Comparison of ENCODE assay signal across 8 mouse cellular contexts in genomic region chr13:54749864-54750411, GRCm38 (mm10). TPM values are rescaled to one million over a fixed set of nuclear protein-coding genes. Genes with fewer than 3 reads are reported as not detected.
DNase-seq lines count a peak whose midpoint lies in the region; ATAC-seq and TF ChIP-seq lines count a peak whose summit lies in the region.

Gprin1 (minus strand) TSS chr13:54749874.

- H3K36me3 ChIP-seq in heart, embryonic 10.5 days: no peaks in the 10 kb centered on the region
- H3K36me3 ChIP-seq in ES-E14 (ENCODE audit: control insufficient read depth, insufficient read depth, low read length, poor library complexity, severe bottlenecking): no peaks in the 10 kb centered on the region
- no peaks in the 10 kb centered on the region for H3K36me3 ChIP-seq in stomach, embryonic 14.5 days (ENCODE audit: control insufficient read depth, insufficient read depth, low read length)

- H3K4me1 ChIP-seq in heart, embryonic 10.5 days: peaks cover 19% of the 10 kb centered on the region
- peaks cover 0 to 2% of the 10 kb centered on the region in 2 experiments; a peak in 1 of 4 replicates for H3K4me1 ChIP-seq in ES-E14 (ENCODE audit: control insufficient read depth in 2 of 2, insufficient read depth in 2 of 2, low read length in 2 of 2, poor library complexity in 1 of 2)
- H3K4me1 ChIP-seq in embryonic fibroblast, embryonic 13.5 days (ENCODE audit: control insufficient read depth, insufficient read depth, low read length): no peaks in the 10 kb centered on the region
- peaks cover 5% of the 10 kb centered on the region; the same call in 1 of the 2 replicates for H3K4me1 ChIP-seq in stomach, embryonic 14.5 days (ENCODE audit: control insufficient read depth, insufficient read depth, low read length)

- H3K4me3 ChIP-seq in heart, embryonic 10.5 days: peak within 1 kb of the TSS; percentile 70
- peak within 1 kb of the TSS; percentile 79 to 89 for H3K4me3 ChIP-seq in ES-E14 (ENCODE audit: insufficient read depth in 1 of 2, low read depth in 1 of 2, low read length in 2 of 2, poor library complexity in 1 of 2, severe bottlenecking in 1 of 2)
- peak within 1 kb of the TSS; percentile 5; the same call in 1 of the 2 replicates for H3K4me3 ChIP-seq in embryonic fibroblast, embryonic 13.5 days (ENCODE audit: insufficient read depth, low read length)
- peak within 1 kb of the TSS; percentile 46 for H3K4me3 ChIP-seq in stomach, embryonic 14.5 days (ENCODE audit: low read depth, low read length)

- peaks cover 88% of the 10 kb centered on the region for H3K27me3 ChIP-seq in heart, embryonic 10.5 days (ENCODE audit: insufficient read depth, poor library complexity, severe bottlenecking)
- peaks cover 2% of the 10 kb centered on the region; the same call in 1 of the 2 replicates for H3K27me3 ChIP-seq in stomach, embryonic 14.5 days (ENCODE audit: control insufficient read depth, insufficient read depth, low read length)

- in situ Hi-C loops in ES-E14 (cut with MboI; ENCODE audit: low sequenced_read_pairs in 2 of 2, unreplicated experiment in 2 of 2): no loop called here

- H3K4me2 ChIP-seq in stomach, embryonic 14.5 days (replicated peaks; ENCODE audit: low read depth, low read length): peak within 1 kb of the TSS; percentile 93

- TF ChIP-seq CTCF in embryonic fibroblast, embryonic 13.5 days (IDR thresholded peaks at IDR 0.05; ENCODE audit: borderline replicate concordance, insufficient read depth, low read length): no peak

- no peaks in the 10 kb centered on the region for H3K9me3 ChIP-seq in heart, embryonic 10.5 days
- no peaks in the 10 kb centered on the region for H3K9me3 ChIP-seq in ES-E14 (ENCODE audit: control insufficient read depth, insufficient read depth, low read depth, low read length)
- H3K9me3 ChIP-seq in stomach, embryonic 14.5 days (ENCODE audit: control insufficient read depth, low read depth, low read length): no peaks in the 10 kb centered on the region

- no peak for DNase-seq in heart, embryonic 10.5 days (ENCODE audit: low spot score)
- DNase-seq in heart, adult 11 months: no peak
- no peak for DNase-seq in ES-E14 (ENCODE audit: low read depth, low spot score)
- no peak for DNase-seq in left cerebral cortex, postnatal 36 days (ENCODE audit: low spot score in 2 of 2)
- DNase-seq in c-Kit-positive CD71-positive TER-119-positive erythroid progenitor cells, embryonic 14.5 days (ENCODE audit: low spot score): no peak

- intact Hi-C loops in left cerebral cortex, postnatal 36 days (cut with DNase I): no loop called here

- H3K9ac ChIP-seq in ES-E14 (ENCODE audit: insufficient read depth, low read depth, low read length, poor library complexity, severe bottlenecking): peak within 1 kb of the TSS; percentile 52
- H3K9ac ChIP-seq in stomach, embryonic 14.5 days (replicated peaks; ENCODE audit: low read depth, low read length): no peak within 1 kb of the TSS; the same call in 1 of the 2 replicates

- no peak for TF ChIP-seq POLR2A in embryonic fibroblast, embryonic 13.5 days (IDR thresholded peaks at IDR 0.05; ENCODE audit: low read depth, low read length)

- no peak within 1 kb of the TSS for H3K27ac ChIP-seq in heart, embryonic 10.5 days
- no peak within 1 kb of the TSS for H3K27ac ChIP-seq in ES-E14 (ENCODE audit: insufficient read depth, low read depth, low read length, poor library complexity, severe bottlenecking)
- no peak within 1 kb of the TSS for H3K27ac ChIP-seq in embryonic fibroblast, embryonic 13.5 days (ENCODE audit: insufficient read depth, low read length)
- H3K27ac ChIP-seq in stomach, embryonic 14.5 days (ENCODE audit: low read length): no peak within 1 kb of the TSS

- 2% methylated on average over 29 of the region's 29 CpGs for WGBS in heart, embryonic 10.5 days
- 2% methylated on average over 27 of the region's 29 CpGs for WGBS in stomach, embryonic 14.5 days

- no peak for ATAC-seq in stomach, embryonic 14.5 days (ENCODE audit: insufficient number of reproducible peaks, insufficient read depth, low FRiP score, low read depth)
- no peak for ATAC-seq in inflammation-experienced regulatory T-cells, adult 6 months

TF ChIP-seq in ES-E14, 5 proteins besides CTCF, POLR2A, EP300 and RAD21:
- TF ChIP-seq ZNF384 (IDR thresholded peaks at IDR 0.05; ENCODE audit: low read depth, low read length) (no peak), HCFC1 (IDR thresholded peaks at IDR 0.05; ENCODE audit: borderline replicate concordance, insufficient read depth, low read length) (no peak), CHD2 (IDR thresholded peaks at IDR 0.05; ENCODE audit: low read depth, low read length) (no peak), ZC3H11A (IDR thresholded peaks at IDR 0.05; ENCODE audit: borderline replicate concordance, low read depth, low read length) (no peak), MAFK (IDR thresholded peaks at IDR 0.05; ENCODE audit: insufficient read depth, low read depth, low read length) (no peak)

RNA-seq across cellular contexts. Expression of gene Gprin1, which starts in this region (rescaled TPM):
- 0.03 and 0.06 TPM in 2 replicates for polyA plus RNA-seq in heart, embryonic 10.5 days (2016; fragmentation: Nextera tagmentation; extraction: Ambion mirVana)
- 0.37 and 0.58 TPM in 2 replicates for total RNA-seq in ES-E14 (2012; rRNA removed)
- polyA plus RNA-seq in embryonic fibroblast, embryonic 13.5 days (2011; ENCODE audit: insufficient read length, low read depth, missing spikeins): 0.42 and 0.61 TPM in 2 replicates
- total RNA-seq in left cerebral cortex, postnatal 36 days (2021): 100 to 1,000 TPM; 127 to 128 TPM
- polyA plus RNA-seq in stomach, embryonic 14.5 days (2014; fragmentation: Nextera tagmentation; extraction: Ambion mirVana): 0.65 and 0.90 TPM in 2 replicates
- polyA plus RNA-seq in inflammation-experienced regulatory T-cells, adult 6 months (2017; shearing (Covaris generic)): not detected

Comparison
In these comparisons a context has a peak if more than half of its experiments do, and no peak if none do; other contexts are left out.
1. RNA of gene Gprin1 (total RNA-seq): 127 to 128 TPM in left cerebral cortex, postnatal 36 days; 0.37 to 0.58 TPM in ES-E14; every median in the first group is over 10 times any median in the second.
2. H3K4me3 ChIP-seq: peak in every context shown above with its lines; median percentile 84 in ES-E14; 70 in heart, embryonic 10.5 days; 46 in stomach, embryonic 14.5 days; 5 in embryonic fibroblast, embryonic 13.5 days.